Mouse (Mus musculus): ENCODE data around the gene Hoxa9.

Gene Hoxa9

DNA sequence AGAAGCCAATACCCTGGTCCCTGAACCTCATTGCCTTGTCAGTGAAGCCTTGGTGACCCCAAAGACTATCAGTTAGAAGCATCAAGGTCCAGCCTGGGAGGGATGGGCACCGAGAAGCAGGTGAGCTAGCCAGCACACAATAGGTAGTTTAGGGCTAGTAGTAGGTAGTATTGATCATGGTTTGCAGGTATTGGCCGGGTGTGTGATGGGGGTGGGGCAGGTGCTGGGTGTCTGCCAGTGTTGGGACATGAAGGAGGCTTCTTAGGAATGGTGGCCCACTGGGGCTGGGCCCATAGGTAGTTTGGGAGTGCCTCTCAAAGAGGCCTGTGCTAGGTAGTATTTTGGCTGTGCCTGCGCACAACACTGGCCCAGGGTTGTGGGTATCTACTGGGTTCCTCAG lies 15.8 kb downstream of the Hoxa9 start:
- peak; percentile 22 to 55 for DNase-seq

GRCm38 (mm10) chr6:52214271-52214670 lies 16.6 kb downstream of the Hoxa9 start:
- DNase-seq = peak; percentile 40 to 45

DNA sequence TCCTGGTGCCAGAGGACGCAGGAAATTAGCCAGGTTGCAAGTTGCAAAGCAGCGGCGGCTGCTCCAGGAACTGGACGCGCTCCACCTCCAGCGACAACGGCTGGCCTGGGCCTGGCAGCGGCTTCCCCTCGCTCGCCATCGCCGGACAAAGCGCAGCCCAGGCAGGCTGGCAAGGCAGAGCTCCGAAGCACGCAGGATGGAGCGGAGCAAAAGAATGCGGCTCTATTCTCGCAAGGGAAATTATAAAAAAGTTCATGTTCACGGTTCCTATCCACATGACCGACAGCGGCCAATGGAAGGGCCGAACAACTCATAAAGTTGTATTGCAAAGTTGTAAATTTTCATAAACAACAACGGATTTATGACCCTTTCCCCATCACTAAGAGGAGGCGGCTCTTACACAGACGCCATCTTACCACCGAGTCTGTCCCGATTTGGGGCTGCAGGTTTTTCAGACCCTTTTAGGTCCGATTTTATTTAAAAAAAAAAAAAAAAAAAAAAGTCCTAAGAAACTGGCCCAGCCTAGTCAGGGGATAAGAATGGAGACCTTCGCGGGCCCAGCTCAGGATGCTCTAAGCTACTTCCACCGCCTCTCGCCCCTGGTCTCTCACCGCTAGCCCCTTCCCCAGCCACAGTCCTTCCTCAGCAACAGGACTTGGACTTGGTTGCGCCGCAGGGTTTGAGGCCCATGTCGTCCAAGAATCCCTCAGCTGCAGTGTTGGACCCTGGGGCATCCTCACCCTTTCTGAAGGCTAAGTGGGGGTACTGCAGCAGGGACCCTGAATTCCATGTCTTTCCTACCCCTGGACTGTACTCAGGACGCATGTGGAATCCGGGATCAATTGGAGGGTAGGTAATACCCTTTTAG lies 17.5 kb downstream of the Hoxa9 start, which contains the start of the genes Hoxa3 and Gm28308:
Hoxa3 (minus strand) TSS at position 218 of the 868 bp plus-strand sequence.
Gm28308 (minus strand) TSS at position 221 of the 868 bp plus-strand sequence.
- DNase-seq = peak; percentile 85 to 90

GRCm38 (mm10) chr6:52212556-52213118 lies 18.3 kb downstream of the Hoxa9 start:
- DNase-seq = peak; percentile 71 to 87

- peak; percentile 41 to 70 for DNase-seq
Observed at GRCm38 (mm10) chr6:52211961-52212360, 18.9 kb downstream of the Hoxa9 start.

- peak; percentile 88 to 93 for DNase-seq
Observed at GRCm38 (mm10) chr6:52211170-52211935, 19.5 kb downstream of the Hoxa9 start.

GRCm38 (mm10) chr6:52209685-52210046 lies 21.2 kb downstream of the Hoxa9 start:
- peak in 1 of 2 experiments; percentile 49 for DNase-seq

- peak; percentile 17 to 39 for DNase-seq
Observed at GRCm38 (mm10) chr6:52208868-52209684, 21.8 kb downstream of the Hoxa9 start.

DNA sequence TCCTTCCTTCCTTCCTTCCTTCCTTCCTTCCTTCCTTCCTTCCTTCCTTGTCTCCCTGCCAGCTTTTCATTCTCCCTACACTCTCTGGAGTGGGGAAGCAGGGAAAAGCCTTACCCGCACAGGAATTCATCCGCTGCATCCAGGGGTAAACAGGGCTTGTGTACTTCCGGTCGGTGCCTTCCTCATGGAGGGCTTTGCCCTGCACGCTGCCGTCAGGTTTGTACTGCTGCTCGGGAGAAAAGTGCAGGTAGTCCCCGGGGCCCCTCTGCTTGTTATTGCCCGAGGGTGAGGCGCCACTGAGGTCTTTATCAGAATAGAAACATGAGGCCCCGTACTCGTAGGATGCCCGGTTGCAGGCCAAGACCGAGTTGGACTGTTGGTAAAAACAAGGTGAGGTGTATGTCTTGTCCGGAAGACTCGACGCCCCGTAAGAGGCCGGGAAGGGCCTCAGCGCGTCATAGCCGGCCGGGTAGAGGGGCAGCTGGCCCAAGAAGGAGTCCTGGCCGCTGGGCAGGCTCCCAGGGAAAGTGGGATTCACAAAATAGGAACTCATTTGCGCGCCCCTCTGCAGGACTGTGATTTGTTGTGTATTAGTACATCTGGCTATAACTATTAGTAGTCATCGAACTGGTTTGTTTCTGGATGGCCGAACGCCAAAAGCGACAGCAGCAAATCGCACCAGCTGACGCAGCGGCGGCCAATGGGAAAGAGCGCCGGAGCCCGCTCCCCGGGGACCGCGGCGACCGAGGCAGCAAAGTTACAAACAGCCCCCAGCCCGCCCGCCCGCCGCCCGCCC lies 22.6 kb downstream of the Hoxa9 start, which contains the start of gene Hoxa6:
Hoxa6 (minus strand) TSS at position 651 of the 796 bp plus-strand sequence.
- peak; percentile 87 to 90 for DNase-seq

- no peak for DNase-seq
Observed at GRCm38 (mm10) chr6:52207684-52207976, 23.3 kb downstream of the Hoxa9 start.

- DNase-seq = peak in 1 of 2 experiments; percentile 30
Observed at GRCm38 (mm10) chr6:52206882-52207683, 23.8 kb downstream of the Hoxa9 start.

DNA sequence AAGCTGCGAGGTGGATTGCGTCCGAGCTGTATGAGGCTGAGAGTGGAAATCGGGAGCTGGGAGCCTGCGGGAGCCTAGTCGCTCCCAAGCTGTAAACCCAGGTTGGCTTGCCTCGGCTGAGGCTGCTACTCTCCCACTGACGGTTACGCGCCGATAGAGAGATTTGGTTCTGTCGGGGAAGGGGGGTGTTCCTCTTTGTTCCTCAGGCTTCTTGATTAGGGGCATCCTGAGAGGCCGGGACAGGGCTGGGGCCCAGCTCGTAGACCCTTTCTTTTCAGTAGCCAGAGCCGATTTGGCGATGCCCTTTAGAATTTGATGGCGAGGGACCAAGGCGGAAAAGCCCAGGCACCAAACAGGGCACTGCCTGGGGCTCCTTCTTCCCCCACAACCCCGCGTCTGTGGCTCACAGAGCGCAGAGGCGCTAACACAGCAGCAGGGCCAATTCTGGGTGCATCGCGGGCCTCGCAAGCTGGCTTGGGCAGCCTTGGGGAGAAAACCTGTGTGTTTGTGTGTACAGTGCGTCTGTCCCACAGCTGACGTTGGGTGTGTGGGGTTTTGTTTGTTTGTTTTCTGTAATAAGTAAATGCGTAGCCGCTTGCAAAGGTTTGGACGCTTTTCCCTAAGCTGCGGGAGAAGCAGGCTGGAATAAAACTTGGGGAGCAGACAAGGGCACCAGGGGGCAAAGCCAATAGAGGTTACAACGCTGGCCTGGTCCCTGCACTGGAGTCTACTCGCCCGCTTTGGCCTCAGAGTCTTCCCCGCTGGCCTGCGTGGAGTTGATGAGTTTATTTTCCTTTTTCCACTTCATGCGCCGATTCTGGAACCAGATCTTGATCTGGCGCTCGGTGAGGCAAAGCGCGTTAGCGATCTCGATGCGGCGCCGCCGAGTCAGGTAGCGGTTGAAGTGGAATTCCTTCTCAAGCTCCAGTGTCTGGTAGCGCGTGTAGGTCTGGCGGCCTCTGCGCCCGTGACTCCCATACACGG lies 25.0 kb downstream of the Hoxa9 start:
- DNase-seq = peak in 1 of 2 experiments; percentile 56

- no peak for DNase-seq
Observed at GRCm38 (mm10) chr6:52205221-52205620, 25.7 kb downstream of the Hoxa9 start.

- DNase-seq = peak; percentile 92 to 93
Observed at GRCm38 (mm10) chr6:52204050-52204752, 26.7 kb downstream of the Hoxa9 start, which contains the start of gene Hoxa5. TSS of gene Hoxa5 (minus strand) at chr6:52204587.

GRCm38 (mm10) chr6:52203371-52204049 lies 27.4 kb downstream of the Hoxa9 start:
- DNase-seq = peak; percentile 44 to 67

DNA sequence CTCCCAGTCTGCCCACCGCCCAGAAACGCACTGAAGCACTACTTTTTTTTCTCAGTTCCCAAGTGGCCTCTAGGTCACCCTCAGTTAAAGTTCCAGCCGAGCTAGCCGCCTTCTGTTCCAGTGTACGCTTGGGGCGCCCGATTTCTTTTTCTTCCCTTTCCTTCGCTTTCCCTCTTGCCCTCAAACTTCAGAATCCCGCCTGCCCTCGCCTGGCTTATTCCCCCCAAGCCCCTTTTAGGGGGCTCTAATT lies 27.8 kb downstream of the Hoxa9 start:
- DNase-seq = peak; percentile 55 to 66

- DNase-seq = peak; percentile 5 to 35
Observed at GRCm38 (mm10) chr6:52202362-52203120, 28.3 kb downstream of the Hoxa9 start.

DNA sequence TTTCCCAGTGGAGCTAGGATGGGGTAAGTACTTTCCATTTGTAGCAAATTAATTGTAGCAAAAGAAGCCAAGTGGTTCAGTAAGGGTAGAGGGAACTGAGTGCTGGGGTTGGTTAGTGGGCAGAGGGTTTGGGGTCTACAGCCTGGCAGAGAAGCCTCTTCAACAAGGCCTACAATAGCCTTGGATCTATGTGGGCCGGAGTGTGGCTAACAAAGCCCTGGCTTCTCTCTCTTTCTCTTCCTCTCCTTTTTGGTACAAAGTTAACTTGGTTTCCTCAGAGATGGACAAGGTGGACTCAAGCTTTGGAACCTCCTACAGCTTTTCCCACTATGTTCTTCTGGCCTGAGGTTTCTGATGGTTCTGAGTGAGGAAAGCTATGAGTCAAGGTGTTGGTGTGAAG lies 29.6 kb downstream of the Hoxa9 start:
- no peak for DNase-seq
